Mouse (Mus musculus) ES-Bruce4 (cell line): ENCODE measurements around the gene Gm11437. TPM values are rescaled to one million over a fixed set of nuclear protein-coding genes. Genes with fewer than 3 reads are reported as not detected.
A peak's percentile ranks its signal among the peaks of the same experiment; 100 is the strongest.

Experiments used
- H3K27ac ChIP-seq: 2 replicates; pipeline ENCODE4 v1.5.1; 2012; ENCODE audit warnings: low read length, inconsistent platforms; ENCODE audit not compliant: insufficient read depth
- H3K27me3 ChIP-seq: 2 replicates; pipeline ENCODE4 v1.6.1; 2012; ENCODE audit warnings: mild to moderate bottlenecking, low read length, inconsistent platforms; ENCODE audit not compliant: control insufficient read depth, poor library complexity, insufficient read depth, severe bottlenecking
- H3K36me3 ChIP-seq: 2 replicates; pipeline ENCODE4 v1.6.1; 2012; ENCODE audit warnings: inconsistent platforms, mild to moderate bottlenecking, low read length, moderate library complexity; ENCODE audit not compliant: control insufficient read depth, poor library complexity, insufficient read depth, severe bottlenecking
- H3K4me1 ChIP-seq: one replicate; pipeline ENCODE4 v1.8.1; 2011; ENCODE audit warnings: low read length; ENCODE audit not compliant: control insufficient read depth, insufficient read depth
- H3K4me3 ChIP-seq: 2 replicates; pipeline ENCODE4 v1.5.1; 2011; ENCODE audit warnings: low read depth, mild to moderate bottlenecking, low read length
- H3K9ac ChIP-seq: 2 replicates; pipeline ENCODE4 v1.6.1; 2012; ENCODE audit warnings: low read depth, mild to moderate bottlenecking, inconsistent platforms; ENCODE audit not compliant: poor library complexity, severe bottlenecking
- H3K9me3 ChIP-seq: replicated peaks from 2 replicates; pipeline ENCODE4 v1.6.1; 2012; ENCODE audit warnings: mild to moderate bottlenecking, low read length, inconsistent platforms; ENCODE audit not compliant: control insufficient read depth, poor library complexity, insufficient read depth, severe bottlenecking
- CTCF ChIP-seq: IDR thresholded peaks from one replicate; pipeline ENCODE4 v1.8.1; 2011; ENCODE audit warnings: low read depth, low read length
- EP300 ChIP-seq: IDR thresholded peaks from 2 replicates; pipeline ENCODE4 v1.6.1; 2011; ENCODE audit warnings: low read depth, low read length; ENCODE audit not compliant: insufficient read depth
- POLR2A ChIP-seq: IDR thresholded peaks from one replicate; pipeline ENCODE4 v1.8.1; 2011; ENCODE audit warnings: low read length; ENCODE audit not compliant: insufficient read depth
- polyA plus RNA-seq: library from polyadenylated mRNA; stranded (reverse); fragments of >200 nt; gene quantifications from 2 replicates; pipeline ENCODE4 v1.2.4, GENCODE M21; 2011; ENCODE audit warnings: low read depth; ENCODE audit not compliant: missing spikeins, insufficient read depth, insufficient read length

Gene Gm11437
- polyA plus RNA-seq, 1 experiment: not detected

- Histone ChIP-seq H3K27me3 (no peaks in the 10 kb centered on the region), H3K9me3 (no peaks in the 10 kb centered on the region), H3K4me3 (no peak overlapping the region), H3K4me1 (no peaks in the 10 kb centered on the region), H3K27ac (no peak overlapping the region), H3K36me3 (no peaks in the 10 kb centered on the region), H3K9ac (peak overlapping the region; percentile 43; the same call in 1 of the 2 replicates)
- TF ChIP-seq POLR2A: no peak
These were observed 11.3 kb upstream of the Gm11437 start for GRCm38 (mm10) chr11:84178571-84178970.

- TF ChIP-seq EP300 (no peak), CTCF (no peak), POLR2A (no peak)
- H3K9me3 ChIP-seq: no peaks in the 10 kb centered on the region
- H3K9ac ChIP-seq: no peak overlapping the region
- no peaks in the 10 kb centered on the region for H3K36me3 ChIP-seq
- no peak overlapping the region for H3K4me3 ChIP-seq
- H3K27ac ChIP-seq: no peak overlapping the region
- H3K27me3 ChIP-seq: no peaks in the 10 kb centered on the region
- no peaks in the 10 kb centered on the region for H3K4me1 ChIP-seq
These were observed 5.5 kb upstream of the Gm11437 start for GRCm38 (mm10) chr11:84172539-84173435.

- H3K27ac ChIP-seq: no peak overlapping the region
- no peaks in the 10 kb centered on the region for H3K27me3 ChIP-seq
- no peaks in the 10 kb centered on the region for H3K4me1 ChIP-seq
- no peaks in the 10 kb centered on the region for H3K9me3 ChIP-seq
- no peaks in the 10 kb centered on the region for H3K36me3 ChIP-seq
- H3K9ac ChIP-seq: no peak overlapping the region
- TF ChIP-seq EP300 (no peak), CTCF (no peak), POLR2A (no peak)
- no peak overlapping the region for H3K4me3 ChIP-seq
These were observed 1.5 kb upstream of the Gm11437 start for GRCm38 (mm10) chr11:84168701-84169288.

- no peak overlapping the region for H3K27ac ChIP-seq
- H3K4me3 ChIP-seq: no peak overlapping the region
- no peaks in the 10 kb centered on the region for H3K27me3 ChIP-seq
- H3K36me3 ChIP-seq: no peaks in the 10 kb centered on the region
- no peak for TF ChIP-seq EP300
- no peak for TF ChIP-seq POLR2A
- no peak for TF ChIP-seq CTCF
- no peaks in the 10 kb centered on the region for H3K9me3 ChIP-seq
- H3K9ac ChIP-seq: no peak overlapping the region
- H3K4me1 ChIP-seq: no peaks in the 10 kb centered on the region
These were observed 2.7 kb downstream of the Gm11437 start for GRCm38 (mm10) chr11:84164561-84164960.

- Histone ChIP-seq H3K27me3 (no peaks in the 10 kb centered on the region), H3K9me3 (no peaks in the 10 kb centered on the region), H3K27ac (no peak overlapping the region), H3K9ac (no peak overlapping the region), H3K4me1 (no peaks in the 10 kb centered on the region), H3K36me3 (no peaks in the 10 kb centered on the region), H3K4me3 (no peak overlapping the region)
- TF ChIP-seq EP300 (no peak), POLR2A (no peak), CTCF (no peak)
These were observed 3.2 kb downstream of the Gm11437 start for GRCm38 (mm10) chr11:84164123-84164522.
